Comparison of ENCODE assay signal across 11 mouse cellular contexts in the genomic region with DNA sequence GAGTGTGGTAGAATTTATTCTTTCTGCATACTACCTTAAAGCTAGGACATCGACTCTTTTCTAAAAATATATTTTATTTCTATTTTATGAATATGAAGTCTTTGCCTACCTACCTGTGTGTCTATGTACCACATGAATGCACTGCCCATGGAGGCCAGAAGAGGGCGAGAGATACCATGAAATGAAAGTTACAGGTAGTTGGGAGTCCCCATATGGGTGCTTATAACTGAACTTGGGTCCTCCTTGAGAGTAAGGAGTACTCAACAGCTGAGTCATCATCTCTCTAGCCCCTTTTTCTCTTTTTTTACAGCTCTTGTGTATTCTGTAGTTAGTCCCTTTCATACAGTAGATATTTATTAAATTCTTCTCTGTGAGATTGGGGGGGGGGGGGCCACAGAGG.
"Had no signal": no experiment of that assay in that cellular context is flagged by ENCODE, and none has a peak within 500 bp of the region (broad histone marks: within the 10 kb centered on the region; RNA-seq: fewer than 3 reads in every experiment).

No protein-coding gene starts in this region.

- H3K27ac ChIP-seq: limb, embryonic 13.5 days; liver, embryonic 13.5 days; neural tube, embryonic 12.5 days had no signal

- DNase-seq: kidney, adult 8-10 months; kidney, postnatal 25 days; layer of hippocampus, adult 9-11 months; left cerebral cortex, postnatal 4 days; liver, embryonic 13.5 days; lung, adult 18-20 months; midbrain, embryonic 14.5 days; thymus, adult 2 months; thymus, postnatal 36 days had no signal

- H3K4me3 ChIP-seq: limb, embryonic 13.5 days; liver, embryonic 13.5 days; neural tube, embryonic 12.5 days had no signal
